Mouse (Mus musculus): ENCODE data around the gene Cyp4f40. TPM values are rescaled to one million over a fixed set of nuclear protein-coding genes. Genes with fewer than 3 reads are reported as not detected.
A peak's percentile ranks its signal among the peaks of the same experiment; 100 is the strongest.
"Not testable (repeated sequence)": the region's sequence is repeated elsewhere in the genome, so short reads cannot be mapped to it uniquely, and the experiment has no call there.

Gene Cyp4f40
- polyA plus RNA-seq (2017; shearing (Covaris generic)) = not detected

- no peak for ATAC-seq
Measured at GRCm38 (mm10) chr17:32658712-32659111, at the start of gene Cyp4f40. Gene Cyp4f40 (plus strand): TSS chr17:32658900.

GRCm38 (mm10) chr17:32610231-32610630 lies 48.5 kb upstream of the Cyp4f40 start:
- not testable (repeated sequence) for ATAC-seq

- ATAC-seq = no peak
Measured at GRCm38 (mm10) chr17:32610896-32611295, 47.8 kb upstream of the Cyp4f40 start.

- no peak for ATAC-seq
Measured at GRCm38 (mm10) chr17:32612417-32612816, 46.3 kb upstream of the Cyp4f40 start.

GRCm38 (mm10) chr17:32617252-32617651 lies 41.4 kb upstream of the Cyp4f40 start:
- no peak for ATAC-seq

GRCm38 (mm10) chr17:32621018-32621417 lies 37.7 kb upstream of the Cyp4f40 start, which contains the start of gene Cyp4f37:
Gene Cyp4f37 (plus strand): TSS chr17:32621309.
- not testable (repeated sequence) for ATAC-seq

GRCm38 (mm10) chr17:32629726-32630125 lies 29.0 kb upstream of the Cyp4f40 start:
- not testable (repeated sequence) for ATAC-seq

GRCm38 (mm10) chr17:32631936-32632335 lies 26.8 kb upstream of the Cyp4f40 start:
- no peak for ATAC-seq

- ATAC-seq = not testable (repeated sequence)
Measured at GRCm38 (mm10) chr17:32634242-32634971, 24.3 kb upstream of the Cyp4f40 start.

GRCm38 (mm10) chr17:32634972-32635314 lies 23.8 kb upstream of the Cyp4f40 start:
- ATAC-seq = peak; percentile 85

GRCm38 (mm10) chr17:32636341-32636740 lies 22.4 kb upstream of the Cyp4f40 start:
- ATAC-seq = no peak

GRCm38 (mm10) chr17:32637151-32637550 lies 21.5 kb upstream of the Cyp4f40 start:
- ATAC-seq = no peak

- no peak for ATAC-seq
Measured at GRCm38 (mm10) chr17:32646631-32647030, 12.1 kb upstream of the Cyp4f40 start.

- no peak for ATAC-seq
Measured at GRCm38 (mm10) chr17:32653860-32654259, 4.8 kb upstream of the Cyp4f40 start.

- ATAC-seq = no peak
Measured at GRCm38 (mm10) chr17:32657041-32657440, 1.7 kb upstream of the Cyp4f40 start.

GRCm38 (mm10) chr17:32658246-32658645 lies 454 bp upstream of the Cyp4f40 start:
- ATAC-seq = no peak

- no peak for ATAC-seq
Measured at GRCm38 (mm10) chr17:32673976-32674375, 15.3 kb downstream of the Cyp4f40 start.

- ATAC-seq = peak; percentile 77
Measured at GRCm38 (mm10) chr17:32676040-32676635, 17.4 kb downstream of the Cyp4f40 start.

GRCm38 (mm10) chr17:32680404-32680803 lies 21.7 kb downstream of the Cyp4f40 start:
- ATAC-seq = no peak

- ATAC-seq = no peak
Measured at GRCm38 (mm10) chr17:32685048-32685750, 26.5 kb downstream of the Cyp4f40 start, which contains the start of gene Cyp4f15. Gene Cyp4f15 (plus strand): TSS chr17:32685627.

- no peak for ATAC-seq
Measured at GRCm38 (mm10) chr17:32686722-32687121, 28.0 kb downstream of the Cyp4f40 start.

GRCm38 (mm10) chr17:32690959-32691358 lies 32.3 kb downstream of the Cyp4f40 start:
- no peak for ATAC-seq

- ATAC-seq = no peak
Measured at GRCm38 (mm10) chr17:32702826-32703225, 44.1 kb downstream of the Cyp4f40 start.
